ENCODE assay signal across 13 mouse cellular contexts in the genomic region with DNA sequence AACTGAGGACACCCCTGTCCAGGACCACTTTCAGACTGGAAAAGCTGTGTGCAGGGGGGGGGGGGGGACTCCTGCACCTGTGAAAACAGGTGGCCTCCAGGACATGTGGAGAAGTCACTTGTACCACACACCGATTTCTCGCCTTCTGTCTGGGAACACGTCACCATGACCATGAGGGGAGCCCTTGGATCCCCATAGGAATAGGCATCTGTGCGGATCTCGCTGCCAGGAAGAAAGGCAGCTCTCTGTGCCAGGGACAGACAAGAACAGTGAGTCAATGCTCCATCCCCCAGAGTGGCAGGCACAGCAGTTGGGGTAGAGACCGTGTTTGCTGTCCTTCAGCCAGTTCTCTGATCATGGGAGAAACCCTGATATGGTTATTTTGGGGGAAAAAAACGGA.
DNase-seq lines count a peak whose midpoint lies in the region; ATAC-seq lines count a peak whose summit lies in the region.
"Had no signal": no experiment of that assay in that cellular context is flagged by ENCODE, and none has a peak within 500 bp of the region (broad histone marks: within the 10 kb centered on the region; RNA-seq: fewer than 3 reads in every experiment).

No protein-coding gene starts in this region.

- H3K9me3 ChIP-seq in forebrain, embryonic 12.5 days, result no peaks in the 10 kb centered on the region
- no peaks in the 10 kb centered on the region for H3K9me3 ChIP-seq in forebrain, embryonic 11.5 days (ENCODE audit: control insufficient read depth, low read length)
- H3K9me3 ChIP-seq: hindbrain, embryonic 10.5 days; liver, embryonic 12.5 days had no signal

- no peaks in the 10 kb centered on the region for H3K4me1 ChIP-seq in forebrain, embryonic 12.5 days
- no peaks in the 10 kb centered on the region for H3K4me1 ChIP-seq in forebrain, embryonic 11.5 days (replicated peaks; ENCODE audit: control insufficient read depth, insufficient read depth, low read length)
- H3K4me1 ChIP-seq: hindbrain, embryonic 10.5 days; liver, embryonic 12.5 days had no signal

- 0 out of 2 replicates have a peak, but pooled peaks have one; percentile 33 for ATAC-seq in forebrain, embryonic 12.5 days (ENCODE audit: low FRiP score)
- no peak for ATAC-seq in forebrain, embryonic 11.5 days (replicated peaks; ENCODE audit: low FRiP score)
- ATAC-seq: intestine, postnatal 0 days; liver, embryonic 12.5 days had no signal

- no peak overlapping the region for H3K27ac ChIP-seq in forebrain, embryonic 12.5 days
- no peak overlapping the region for H3K27ac ChIP-seq in forebrain, embryonic 11.5 days (ENCODE audit: low read depth, low read length)
- H3K27ac ChIP-seq: hindbrain, embryonic 10.5 days; liver, embryonic 12.5 days had no signal

- no peak overlapping the region for H3K4me3 ChIP-seq in forebrain, embryonic 12.5 days (replicated peaks)
- no peak overlapping the region for H3K4me3 ChIP-seq in forebrain, embryonic 11.5 days (ENCODE audit: low read depth, low read length)
- H3K4me3 ChIP-seq: hindbrain, embryonic 10.5 days; liver, embryonic 12.5 days had no signal

- H3K36me3 ChIP-seq in forebrain, embryonic 12.5 days (replicated peaks), result no peaks in the 10 kb centered on the region
- H3K36me3 ChIP-seq in forebrain, embryonic 11.5 days (ENCODE audit: control insufficient read depth, insufficient read depth, low read length), result no peaks in the 10 kb centered on the region
- H3K36me3 ChIP-seq: G1E; hindbrain, embryonic 10.5 days; liver, embryonic 12.5 days had no signal

- DNase-seq in forebrain, embryonic 11.5 days (ENCODE audit: low spot score), result no peak
- DNase-seq in brain, adult 2 months (ENCODE audit: low read depth, low spot score), result peak; percentile 90
- peak; percentile 29 to 38 for DNase-seq in cerebellum, postnatal 36 days
- DNase-seq in layer of hippocampus, postnatal 14 days (ENCODE audit: low spot score in 2 of 2), result peak; percentile 34 to 57
- DNase-seq in lung, postnatal 36 days, result no peak
- DNase-seq in ovary, adult 18-20 months (ENCODE audit: low spot score), result no peak
- no peak for DNase-seq in gastrocnemius, postnatal 4 days (ENCODE audit: low spot score in 2 of 2)
- DNase-seq: lung, postnatal 4 days had no signal

- H3K4me2 ChIP-seq in forebrain, embryonic 12.5 days, result no peak overlapping the region
- H3K4me2 ChIP-seq in forebrain, embryonic 11.5 days (ENCODE audit: low read depth, low read length, severe bottlenecking), result no peak overlapping the region
- H3K4me2 ChIP-seq: liver, embryonic 12.5 days had no signal

- no peaks in the 10 kb centered on the region for H3K27me3 ChIP-seq in forebrain, embryonic 12.5 days
- H3K27me3 ChIP-seq in forebrain, embryonic 11.5 days (ENCODE audit: control insufficient read depth, insufficient read depth, low read length), result no peaks in the 10 kb centered on the region
- H3K27me3 ChIP-seq: liver, embryonic 12.5 days had no signal

- H3K9ac ChIP-seq in forebrain, embryonic 12.5 days, result no peak overlapping the region
- H3K9ac ChIP-seq in forebrain, embryonic 11.5 days (ENCODE audit: low read length), result no peak overlapping the region
- H3K9ac ChIP-seq: liver, embryonic 12.5 days had no signal

- 89% methylated on average over 7 of the region's 7 CpGs for whole genome bisulfite sequencing in forebrain, embryonic 12.5 days
- WGBS in forebrain, embryonic 11.5 days, result 91% methylated on average over 7 of the region's 7 CpGs

Comparison
In these comparisons a context has a peak if more than half of its experiments do, and no peak if none do; other contexts are left out.
1. DNase-seq: peak in brain, adult 2 months (single experiment), cerebellum, postnatal 36 days (2 of 2) and layer of hippocampus, postnatal 14 days (2 of 2); none in forebrain, embryonic 11.5 days (single experiment), lung, postnatal 36 days (single experiment), ovary, adult 18-20 months (single experiment) and gastrocnemius, postnatal 4 days (0 of 2).